Mouse (Mus musculus): ENCODE measurements around the gene Fgfr2. TPM values are rescaled to one million over a fixed set of nuclear protein-coding genes. Genes with fewer than 3 reads are reported as not detected.

The Fgfr2 gene
- polyA plus RNA-seq, 1 experiment: 0.17 TPM

- Histone ChIP-seq H3K4me3 (no peak overlapping the region), H3K36me3 (ENCODE audit: control insufficient read depth, insufficient read depth) (no peaks in the 10 kb centered on the region), H3K27me3 (ENCODE audit: control insufficient read depth, insufficient read depth, insufficient read length) (no peaks in the 10 kb centered on the region), H3ac (ENCODE audit: control insufficient read depth, insufficient read length) (no peak overlapping the region), H3K4me2 (ENCODE audit: low read depth) (no peak overlapping the region), H3K79me2 (ENCODE audit: control insufficient read depth, insufficient read depth) (no peaks in the 10 kb centered on the region)
- TF ChIP-seq TCF12 (IDR thresholded peaks at IDR 0.05; ENCODE audit: insufficient read depth, poor library complexity, severe bottlenecking): no peak
- TF ChIP-seq POLR2A (IDR thresholded peaks at IDR 0.05; ENCODE audit: insufficient read length, low read depth): no peak
- TF ChIP-seq CEBPB (IDR thresholded peaks at IDR 0.05; ENCODE audit: insufficient read depth, poor library complexity, severe bottlenecking): no peak
- TF ChIP-seq E2F4 (IDR thresholded peaks at IDR 0.05; ENCODE audit: insufficient read depth): no peak
- TF ChIP-seq MYOG (IDR thresholded peaks at IDR 0.05; ENCODE audit: control insufficient read depth in 1 of 3, insufficient read depth in 1 of 3, insufficient read length in 2 of 3, low read depth in 2 of 3): no peak
- peak; percentile 21 for TF ChIP-seq USF1 (IDR thresholded peaks at IDR 0.05; ENCODE audit: low read depth)
- TF ChIP-seq MYOD1 (IDR thresholded peaks at IDR 0.05; ENCODE audit: control insufficient read depth in 1 of 3, insufficient read length in 2 of 3, low read depth in 2 of 3): no peak
Measured at GRCm38 (mm10) chr7:132438060-132438459, 685.1 kb downstream of the Fgfr2 start.

- TF ChIP-seq E2F4 (IDR thresholded peaks at IDR 0.05; ENCODE audit: insufficient read depth): no peak
- no peak for TF ChIP-seq USF1 (IDR thresholded peaks at IDR 0.05; ENCODE audit: low read depth)
- no peak overlapping the region for H3K4me3 ChIP-seq
- no peaks in the 10 kb centered on the region for H3K36me3 ChIP-seq (ENCODE audit: control insufficient read depth, insufficient read depth)
- peak overlapping the region; percentile 24 for H3K4me2 ChIP-seq (ENCODE audit: low read depth)
- no peaks in the 10 kb centered on the region for H3K79me2 ChIP-seq (ENCODE audit: control insufficient read depth, insufficient read depth)
- no peak overlapping the region for H3ac ChIP-seq (ENCODE audit: control insufficient read depth, insufficient read length)
- H3K27me3 ChIP-seq (ENCODE audit: control insufficient read depth, insufficient read depth, insufficient read length): no peaks in the 10 kb centered on the region
Measured at GRCm38 (mm10) chr7:132437431-132437830, 685.7 kb downstream of the Fgfr2 start.

DNA sequence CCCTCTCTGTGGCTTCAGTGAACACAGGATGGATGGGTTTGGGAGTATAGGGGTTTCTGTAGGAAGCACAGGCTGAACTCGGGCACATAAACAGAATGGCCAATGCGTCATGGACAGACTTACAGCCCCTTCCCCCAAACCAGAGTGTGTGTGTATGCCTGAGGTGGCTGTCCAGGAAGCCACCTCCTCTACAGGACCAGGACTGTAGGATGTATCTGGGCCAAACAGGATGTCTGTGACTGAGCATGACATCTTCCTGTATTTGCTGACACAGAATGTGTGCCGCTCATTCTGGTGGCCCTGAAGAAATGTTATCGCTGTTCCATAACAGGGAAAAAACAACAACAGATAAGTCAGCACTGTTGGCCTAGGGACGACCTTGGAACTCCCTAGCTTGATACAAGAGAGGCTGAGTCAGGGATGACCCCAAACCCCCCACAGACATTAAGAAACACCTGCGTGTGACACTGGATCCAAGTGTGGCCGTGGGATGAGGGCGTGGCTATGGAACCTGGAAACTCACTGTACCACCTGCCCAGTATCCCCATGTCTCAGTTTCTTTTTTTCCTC lies 687.6 kb downstream of the Fgfr2 start:
- Histone ChIP-seq H3K4me2 (ENCODE audit: low read depth) (no peak overlapping the region), H3K4me3 (no peak overlapping the region), H3ac (ENCODE audit: control insufficient read depth, insufficient read length) (no peak overlapping the region), H3K79me2 (ENCODE audit: control insufficient read depth, insufficient read depth) (no peaks in the 10 kb centered on the region), H3K36me3 (ENCODE audit: control insufficient read depth, insufficient read depth) (no peaks in the 10 kb centered on the region), H3K27me3 (ENCODE audit: control insufficient read depth, insufficient read depth, insufficient read length) (no peaks in the 10 kb centered on the region)
- TF ChIP-seq MAX (IDR thresholded peaks at IDR 0.05; ENCODE audit: low read depth) (no peak), MYOG (IDR thresholded peaks at IDR 0.05; ENCODE audit: control insufficient read depth in 1 of 3, insufficient read depth in 1 of 3, insufficient read length in 2 of 3, low read depth in 2 of 3) (no peak), REST (IDR thresholded peaks at IDR 0.05; ENCODE audit: insufficient read depth, insufficient read length) (no peak), POLR2AphosphoS2 (IDR thresholded peaks at IDR 0.05; ENCODE audit: insufficient read length, low read depth) (no peak)

- no peaks in the 10 kb centered on the region for H3K27me3 ChIP-seq (ENCODE audit: control insufficient read depth, insufficient read depth, insufficient read length)
- H3ac ChIP-seq (ENCODE audit: control insufficient read depth, insufficient read length): no peak overlapping the region
- no peaks in the 10 kb centered on the region for H3K36me3 ChIP-seq (ENCODE audit: control insufficient read depth, insufficient read depth)
- no peak overlapping the region for H3K4me2 ChIP-seq (ENCODE audit: low read depth)
- TF ChIP-seq POLR2A (IDR thresholded peaks at IDR 0.05; ENCODE audit: insufficient read length, low read depth): no peak
- TF ChIP-seq MYOD1 (IDR thresholded peaks at IDR 0.05; ENCODE audit: control insufficient read depth in 1 of 3, insufficient read length in 2 of 3, low read depth in 2 of 3): no peak
- no peak for TF ChIP-seq REST (IDR thresholded peaks at IDR 0.05; ENCODE audit: insufficient read depth, insufficient read length)
- no peak for TF ChIP-seq SRF (IDR thresholded peaks at IDR 0.05; ENCODE audit: control insufficient read depth, insufficient read length, low read depth)
- no peak for TF ChIP-seq E2F4 (IDR thresholded peaks at IDR 0.05; ENCODE audit: insufficient read depth)
- no peak for TF ChIP-seq CEBPB (IDR thresholded peaks at IDR 0.05; ENCODE audit: insufficient read depth, poor library complexity, severe bottlenecking)
- no peak for TF ChIP-seq MYOG (IDR thresholded peaks at IDR 0.05; ENCODE audit: control insufficient read depth in 1 of 3, insufficient read depth in 1 of 3, insufficient read length in 2 of 3, low read depth in 2 of 3)
- TF ChIP-seq USF1 (IDR thresholded peaks at IDR 0.05; ENCODE audit: low read depth): no peak
- no peak for TF ChIP-seq TCF3 (IDR thresholded peaks at IDR 0.05; ENCODE audit: insufficient read length, low read depth)
- TF ChIP-seq POLR2AphosphoS2 (IDR thresholded peaks at IDR 0.05; ENCODE audit: insufficient read length, low read depth): no peak
- TF ChIP-seq TCF12 (IDR thresholded peaks at IDR 0.05; ENCODE audit: insufficient read depth, poor library complexity, severe bottlenecking): no peak
- no peak for TF ChIP-seq MAX (IDR thresholded peaks at IDR 0.05; ENCODE audit: low read depth)
- H3K79me2 ChIP-seq (ENCODE audit: control insufficient read depth, insufficient read depth): no peaks in the 10 kb centered on the region
- H3K4me3 ChIP-seq: no peak overlapping the region
Measured at GRCm38 (mm10) chr7:132429324-132429723, 693.8 kb downstream of the Fgfr2 start.

- Histone ChIP-seq H3K36me3 (ENCODE audit: control insufficient read depth, insufficient read depth) (no peaks in the 10 kb centered on the region), H3K79me2 (ENCODE audit: control insufficient read depth, insufficient read depth) (no peaks in the 10 kb centered on the region), H3K4me3 (no peak overlapping the region), H3ac (ENCODE audit: control insufficient read depth, insufficient read length) (no peak overlapping the region), H3K4me2 (ENCODE audit: low read depth) (peak overlapping the region; percentile 57), H3K27me3 (ENCODE audit: control insufficient read depth, insufficient read depth, insufficient read length) (no peaks in the 10 kb centered on the region)
- TF ChIP-seq MAX (IDR thresholded peaks at IDR 0.05; ENCODE audit: low read depth): no peak
Measured at GRCm38 (mm10) chr7:132428308-132428707, 694.8 kb downstream of the Fgfr2 start.

DNA sequence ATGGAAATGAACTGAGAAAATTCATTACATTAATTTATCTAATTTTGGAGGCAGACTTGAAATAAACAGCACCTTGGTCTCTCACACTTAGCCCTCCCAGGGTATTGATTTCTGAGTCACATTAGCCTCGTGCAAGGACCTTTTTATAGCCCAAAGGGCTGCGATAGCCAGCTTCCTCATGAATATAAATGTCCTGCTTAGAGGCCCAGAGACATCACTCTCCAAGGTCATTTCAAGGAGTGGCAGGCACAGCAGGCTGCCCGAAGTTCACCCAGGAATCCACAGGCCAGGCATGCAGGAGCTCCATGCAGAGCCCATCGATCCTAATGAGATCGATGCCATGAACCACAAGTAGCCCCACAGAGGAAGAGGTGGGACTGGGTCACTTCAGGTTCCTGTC lies 697.1 kb downstream of the Fgfr2 start:
- no peak overlapping the region for H3K4me3 ChIP-seq
- TF ChIP-seq MYOD1 (IDR thresholded peaks at IDR 0.05; ENCODE audit: control insufficient read depth in 1 of 3, insufficient read length in 2 of 3, low read depth in 2 of 3) (peak in 1 of 3 experiments; percentile 5), TCF3 (IDR thresholded peaks at IDR 0.05; ENCODE audit: insufficient read length, low read depth) (no peak)
- no peaks in the 10 kb centered on the region for H3K27me3 ChIP-seq (ENCODE audit: control insufficient read depth, insufficient read depth, insufficient read length)

More for the DNA sequence above, 697.1 kb downstream of the Fgfr2 start:
- Histone ChIP-seq H3K36me3 (ENCODE audit: control insufficient read depth, insufficient read depth) (no peaks in the 10 kb centered on the region), H3K79me2 (ENCODE audit: control insufficient read depth, insufficient read depth) (no peaks in the 10 kb centered on the region), H3K4me2 (ENCODE audit: low read depth) (no peak overlapping the region), H3ac (ENCODE audit: control insufficient read depth, insufficient read length) (no peak overlapping the region)
